Mouse (Mus musculus): ENCODE results near the gene Ankle1.

Ankle1 gene

GRCm38 (mm10) chr8:71405401-71406098 lies at the start of gene Ankle1:
Ankle1 (plus strand) TSS chr8:71406010.
- peak; percentile 97 for DNase-seq

DNA sequence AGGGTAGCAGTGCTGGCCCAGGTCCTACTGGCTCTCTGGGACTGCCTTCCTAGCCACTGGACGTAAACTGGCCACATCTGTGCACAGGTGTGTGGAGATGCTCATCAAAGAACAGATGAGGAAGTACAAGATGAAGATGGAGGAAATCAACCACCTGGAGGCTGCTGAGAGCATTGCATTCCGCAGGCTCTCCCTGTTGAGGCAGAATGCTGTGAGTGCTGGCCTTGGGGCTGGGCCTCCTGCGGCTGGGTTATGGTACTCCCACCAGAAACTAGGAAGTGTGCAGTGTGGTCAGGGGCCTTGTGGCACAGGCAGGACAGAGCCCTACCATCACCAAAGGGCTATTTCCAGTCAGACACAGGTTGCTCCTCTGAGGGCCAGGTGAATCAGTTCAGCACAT lies 47.8 kb upstream of the Ankle1 start:
- no peak for DNase-seq

GRCm38 (mm10) chr8:71366771-71367528 lies 38.9 kb upstream of the Ankle1 start, which contains the start of gene Use1:
Use1 (plus strand) TSS chr8:71366848.
- DNase-seq = peak; percentile 97

GRCm38 (mm10) chr8:71367529-71368176 lies 38.2 kb upstream of the Ankle1 start:
- DNase-seq = no peak

DNA sequence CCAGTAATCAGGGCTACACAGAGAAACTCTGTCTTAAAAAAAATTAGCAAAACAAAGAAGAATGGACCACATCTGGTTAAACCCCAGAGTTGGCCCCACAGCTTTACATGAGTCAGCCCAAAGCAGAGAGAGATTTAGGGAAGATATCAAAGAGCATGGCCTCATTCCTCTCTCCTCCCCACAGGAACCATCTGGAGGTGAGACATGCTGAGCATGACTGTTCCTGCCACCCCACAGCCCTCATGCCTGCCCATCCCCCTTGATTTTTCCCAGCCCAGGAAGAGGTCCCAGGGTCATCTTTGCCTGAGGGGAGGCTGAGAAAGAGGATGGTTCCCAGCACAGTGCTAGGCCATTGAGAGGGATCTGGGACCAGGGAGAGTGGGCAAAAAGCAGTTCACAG lies 37.4 kb upstream of the Ankle1 start:
- no peak for DNase-seq

DNA sequence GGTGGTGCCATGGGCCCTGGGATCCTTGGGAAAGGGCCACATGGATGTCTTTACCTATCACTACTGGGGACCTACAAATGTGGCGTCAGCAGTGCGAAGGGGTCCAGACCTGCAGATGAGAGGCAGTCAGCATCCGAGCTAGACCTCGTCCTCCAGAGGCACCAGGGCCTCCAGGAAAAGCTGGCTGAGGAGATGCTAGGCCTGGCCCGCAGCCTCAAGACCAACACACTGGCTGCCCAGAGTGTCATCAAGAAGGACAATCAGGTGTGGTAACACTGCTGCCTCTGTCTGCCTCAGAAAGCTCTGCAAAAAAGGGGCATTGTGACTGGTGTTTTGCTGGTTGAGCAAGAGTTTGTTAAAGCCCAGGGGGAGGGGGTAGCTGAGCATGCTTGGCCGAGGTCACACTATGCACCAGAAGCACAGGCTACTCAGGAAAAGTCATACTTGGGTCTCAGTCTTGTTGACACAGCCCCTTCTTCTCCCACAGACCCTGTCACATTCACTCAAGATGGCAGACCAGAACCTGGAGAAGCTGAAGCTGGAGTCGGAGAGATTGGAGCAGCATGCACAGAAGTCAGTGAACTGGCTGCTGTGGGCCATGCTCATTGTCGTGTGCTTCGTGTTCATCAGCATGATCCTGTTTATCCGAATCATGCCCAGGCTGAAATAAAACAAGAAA lies 36.6 kb upstream of the Ankle1 start:
- DNase-seq = no peak

DNA sequence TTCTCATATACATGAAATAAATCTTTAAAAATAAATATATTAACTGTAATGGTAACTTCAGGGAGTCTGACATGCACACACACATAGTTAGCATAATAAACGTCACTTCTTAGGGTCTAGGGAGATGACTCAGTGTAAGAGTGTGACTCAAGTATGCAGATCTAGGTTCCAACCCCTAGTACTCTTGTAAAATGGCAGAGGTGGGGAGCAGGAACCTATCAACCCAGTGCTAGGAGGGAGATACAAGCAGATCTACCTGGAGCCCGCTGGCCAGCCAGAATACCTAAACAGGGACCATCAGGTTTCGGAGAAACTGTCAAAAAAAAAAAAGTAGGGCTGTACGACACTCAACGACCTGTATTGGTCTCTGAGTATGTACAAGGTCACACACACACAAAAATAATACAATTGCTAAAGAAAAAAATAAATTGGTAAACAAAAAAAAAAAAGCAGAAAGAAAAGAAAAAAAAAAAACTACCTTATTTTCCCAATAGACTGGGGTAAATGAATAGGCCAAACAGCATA lies 35.0 kb upstream of the Ankle1 start:
- no peak for DNase-seq

GRCm38 (mm10) chr8:71371236-71371848 lies 34.5 kb upstream of the Ankle1 start, which contains the start of gene Ocel1:
Ocel1 (plus strand) TSS chr8:71371298.
- DNase-seq = peak; percentile 99

DNA sequence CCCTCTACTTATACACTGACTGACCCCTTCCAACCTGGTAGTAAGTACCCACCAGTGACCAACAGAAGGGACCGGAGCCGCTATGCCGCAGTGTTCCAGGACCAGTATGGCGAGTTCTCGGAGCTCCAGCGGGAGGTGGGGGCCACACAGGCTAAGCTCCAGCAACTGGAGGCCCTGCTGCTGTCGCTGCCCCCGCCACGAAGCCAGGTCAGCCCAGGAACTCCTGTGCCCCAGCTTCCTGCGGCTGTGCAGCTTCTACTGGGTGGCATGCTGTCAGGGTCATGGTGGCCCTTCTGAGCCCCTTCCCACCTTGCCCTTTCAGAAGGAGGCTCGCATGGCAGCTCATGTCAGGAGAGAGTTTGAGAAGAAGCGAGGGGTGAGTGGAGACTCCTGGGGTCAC lies 33.4 kb upstream of the Ankle1 start:
- no peak for DNase-seq

DNA sequence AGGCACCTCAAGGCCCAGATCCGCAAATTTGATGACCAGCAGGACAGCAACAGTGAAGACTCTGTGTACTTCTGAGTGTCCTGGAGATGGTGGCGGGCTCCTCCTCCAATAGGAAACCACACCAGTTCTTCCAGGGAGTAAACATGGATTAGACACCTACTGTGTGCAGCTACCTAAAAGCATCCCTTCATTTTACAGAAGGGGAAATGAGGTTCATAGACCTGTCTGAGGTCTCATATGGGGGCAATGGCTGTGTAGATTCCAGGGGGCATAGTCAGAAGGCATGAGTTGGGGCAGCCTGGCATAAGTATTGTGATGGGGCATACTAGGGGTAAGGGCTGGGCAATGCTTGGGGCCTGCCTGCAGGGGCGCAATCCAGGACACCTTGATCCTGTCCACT lies 32.8 kb upstream of the Ankle1 start:
- DNase-seq = no peak

DNA sequence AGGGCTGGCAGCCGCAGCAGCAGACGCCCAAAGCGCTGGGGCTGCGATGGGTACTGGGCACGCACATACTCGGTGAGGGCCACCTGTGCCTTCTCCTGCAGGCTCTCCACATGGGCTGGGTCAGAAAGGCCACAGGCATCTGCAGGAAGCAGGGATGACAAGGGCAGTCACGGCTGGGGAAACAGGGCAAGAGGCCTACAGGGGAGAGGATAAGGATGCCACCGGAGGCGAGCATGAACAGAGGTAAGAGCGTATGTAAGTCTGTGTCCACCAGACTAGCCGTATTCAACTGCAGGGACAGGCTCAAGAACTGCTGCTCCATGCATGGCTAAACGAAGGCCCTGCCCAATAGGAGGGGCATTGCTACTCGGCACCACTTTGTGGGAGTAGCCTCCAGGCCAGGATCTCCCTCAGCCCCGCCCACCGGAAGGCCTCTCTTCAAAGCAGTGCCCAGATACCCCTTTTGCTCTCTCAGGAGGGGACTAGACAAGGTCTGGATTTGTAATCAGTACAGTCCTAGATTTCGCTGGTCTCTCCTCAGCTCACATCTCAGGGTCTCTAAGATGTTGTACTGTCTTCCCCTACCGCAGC lies 31.1 kb upstream of the Ankle1 start:
- DNase-seq = peak; percentile 43

DNA sequence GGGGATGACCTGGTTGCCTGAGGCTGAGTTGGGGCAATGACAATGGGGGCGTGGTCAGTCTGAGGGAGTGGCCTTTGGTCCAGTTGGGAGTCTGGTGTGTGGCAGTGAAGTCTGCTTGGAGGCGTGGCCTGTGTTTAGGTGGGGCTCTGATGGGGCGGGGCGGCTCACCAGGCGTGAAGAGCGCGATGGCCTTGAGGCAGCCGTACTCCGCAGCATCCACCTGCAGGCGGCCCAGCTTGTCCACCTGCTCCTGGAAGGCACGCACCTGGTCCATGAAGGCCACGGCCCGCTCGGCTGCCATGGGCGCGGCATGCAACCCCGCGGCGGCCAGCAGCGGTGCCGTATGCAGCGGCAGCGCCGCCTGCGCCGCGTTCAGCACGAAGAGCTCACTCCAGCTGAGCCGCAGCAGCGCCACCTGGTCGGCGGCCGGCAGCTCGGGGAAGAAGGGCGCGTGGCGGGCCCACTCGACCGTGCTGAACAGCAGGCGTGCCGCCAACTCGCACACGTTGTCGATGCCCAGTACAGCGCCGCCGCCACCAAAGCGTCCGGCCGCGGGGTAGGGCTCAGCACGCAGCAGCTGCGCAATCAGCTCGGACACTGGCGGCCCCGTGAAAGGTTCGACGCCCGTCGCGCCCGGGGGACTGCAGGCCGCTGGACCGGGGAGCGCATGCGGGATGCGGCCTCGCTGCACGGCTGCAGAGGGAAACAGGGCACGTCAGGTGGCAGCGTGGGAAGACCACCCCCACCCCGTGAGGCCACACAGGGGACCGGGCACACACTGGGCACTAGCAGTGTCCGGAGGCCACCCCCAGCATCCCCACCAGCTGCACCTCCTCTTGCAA lies 30.0 kb upstream of the Ankle1 start:
- peak; percentile 85 for DNase-seq

GRCm38 (mm10) chr8:71376423-71377030 lies 29.3 kb upstream of the Ankle1 start:
- no peak for DNase-seq

DNA sequence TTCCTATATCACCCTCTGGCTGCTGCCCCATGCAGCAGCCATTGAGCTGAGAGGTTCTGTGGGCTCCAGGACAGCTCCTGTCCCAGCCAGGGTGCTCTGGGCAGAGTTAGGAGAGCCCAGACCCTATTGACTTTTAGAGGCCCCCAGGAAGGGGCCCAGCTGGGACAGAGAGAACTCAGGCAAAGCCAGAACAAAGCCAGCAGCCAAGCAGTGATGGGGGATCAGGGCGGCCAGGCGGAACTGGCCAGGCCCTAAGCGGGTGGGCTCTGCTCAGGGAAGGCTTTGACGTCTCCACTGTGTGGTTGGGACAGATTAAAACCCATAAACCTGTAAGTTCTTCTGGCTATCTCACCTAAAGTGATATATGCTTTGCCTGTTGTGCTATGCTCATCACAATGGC lies 26.8 kb upstream of the Ankle1 start:
- no peak for DNase-seq

DNA sequence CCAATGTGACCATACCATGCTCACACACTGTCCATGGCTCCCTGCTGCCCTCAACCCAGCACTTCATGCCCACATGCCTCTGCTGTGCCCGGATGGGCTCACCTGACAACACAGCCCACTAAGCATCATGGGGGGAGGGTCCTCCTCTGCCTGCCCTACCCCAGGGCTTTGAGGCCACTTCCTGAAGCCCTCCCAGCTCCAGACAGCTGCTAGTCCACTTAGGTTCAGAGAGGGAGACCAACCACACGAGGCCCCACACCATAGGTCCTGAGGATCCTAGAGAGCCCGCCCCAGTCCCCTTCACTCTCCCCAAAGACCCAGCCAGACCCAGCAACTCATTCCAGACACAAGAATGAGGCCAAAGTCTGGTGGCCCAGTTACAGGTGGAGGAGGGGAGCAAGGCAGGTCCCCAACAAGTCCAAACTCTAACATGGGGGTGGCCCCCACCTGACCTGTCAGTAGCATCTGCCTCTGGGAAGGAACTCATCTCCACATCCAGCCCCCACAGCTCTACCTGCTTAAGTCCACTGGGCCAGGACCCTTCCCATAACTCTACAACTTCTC lies 26.2 kb upstream of the Ankle1 start:
- no peak for DNase-seq

DNA sequence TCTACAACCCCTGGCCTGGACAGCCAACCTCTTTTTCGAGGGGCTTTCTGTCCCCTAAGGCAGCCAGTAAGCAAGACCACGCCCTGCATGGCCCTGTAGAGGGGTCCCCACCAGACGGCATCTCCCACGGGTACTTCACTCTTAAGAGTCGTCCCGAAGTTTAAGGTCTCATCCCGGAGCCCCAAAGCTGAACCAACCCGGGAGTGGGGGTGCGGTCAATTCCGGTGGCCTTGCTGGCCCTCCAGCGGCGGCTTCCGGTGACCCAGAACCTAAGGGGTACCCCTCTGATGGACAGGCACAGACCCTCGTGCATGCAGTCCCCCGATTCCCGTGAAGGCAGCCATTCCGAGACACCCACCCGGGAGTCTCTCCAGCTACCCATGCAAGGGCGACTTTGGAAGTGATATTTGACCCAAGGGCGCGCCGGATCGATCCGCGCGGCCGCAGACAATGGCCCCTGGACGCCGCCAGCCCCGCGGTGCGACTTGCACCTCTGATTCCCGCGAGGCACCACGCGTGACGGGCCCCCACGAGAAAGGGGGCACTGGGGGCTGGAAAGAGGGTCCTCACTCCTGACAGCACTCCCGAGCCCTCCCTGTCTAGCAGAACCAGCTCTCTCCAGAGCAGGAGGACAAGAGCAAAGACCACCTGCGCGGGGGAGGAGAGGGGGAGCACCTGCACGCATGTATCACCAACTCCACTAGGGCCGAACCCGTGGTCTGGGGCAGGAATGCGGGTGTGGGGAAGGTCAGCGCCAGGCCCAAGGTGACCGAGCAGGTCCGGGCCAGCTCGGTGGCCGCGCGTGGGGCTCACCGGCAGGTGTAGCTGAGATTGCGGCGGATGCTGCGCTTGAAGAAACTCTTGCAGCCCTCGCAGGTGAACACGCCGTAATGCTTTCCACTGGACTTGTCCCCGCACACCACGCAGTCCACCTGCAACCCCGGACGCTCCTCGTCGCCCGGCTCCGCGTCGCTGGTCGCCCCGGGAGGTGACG lies 25.3 kb upstream of the Ankle1 start:
- peak; percentile 39 for DNase-seq

DNA sequence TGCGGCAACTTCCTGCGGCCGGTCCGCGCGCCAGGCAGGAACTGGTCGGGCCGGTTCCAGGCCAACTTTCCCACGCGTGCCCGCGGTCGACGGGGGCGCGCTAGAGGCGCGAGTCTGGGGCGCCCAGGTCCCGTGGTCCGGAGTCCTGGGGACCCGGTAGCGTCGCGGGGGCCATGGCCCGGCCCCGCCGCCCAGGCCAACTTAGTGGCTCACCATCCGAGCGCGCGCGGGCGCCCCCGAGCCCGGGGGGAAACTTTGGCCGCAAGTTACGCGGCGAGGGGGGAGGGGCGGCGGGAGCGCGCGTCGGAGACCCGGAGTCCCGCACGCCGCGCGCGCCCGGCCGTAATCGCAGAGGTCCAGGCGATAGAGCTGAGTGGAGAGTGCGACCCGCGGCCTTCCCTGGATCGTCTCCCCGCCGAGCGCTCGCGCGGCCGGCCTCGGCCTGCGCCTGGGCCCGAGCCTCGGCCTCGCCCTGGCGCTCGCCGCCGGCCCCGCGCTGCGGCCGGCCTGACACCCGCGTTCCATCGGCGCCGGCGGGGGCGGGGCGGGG lies 24.3 kb upstream of the Ankle1 start, which contains the start of gene Nr2f6:
TSS of gene Nr2f6 (minus strand) at position 540 of the 550 bp plus-strand sequence.
- peak; percentile 80 for DNase-seq

Measured in lung, postnatal 36 days (tissue).